Mouse (Mus musculus) left cerebral cortex, adult 8-10 months (tissue): ENCODE results near the gene Atp6ap1. TPM values are rescaled to one million over a fixed set of nuclear protein-coding genes. Genes with fewer than 3 reads are reported as not detected.

Experiments used
- DNase-seq, 2 experiments: peaks; one replicate each; pipeline ENCODE4 v3.0.0; 2022; ENCODE audit warnings: low spot score in 2 of 2
- microRNA-seq, 2 experiments: library from miRNA; unstranded; fragments of <30 nt; microRNA quantifications; one replicate each; pipeline ENCODE4 v1.2.0; 2022
- total RNA-seq, 4 experiments: library from RNA; stranded (reverse); gene quantifications; 2 replicates each; pipeline ENCODE4 v1.2.4; 2022

Gene Atp6ap1
- total RNA-seq, 4 experiments from 2014 or later, result 362 to 373 (median 369) TPM

- DNase-seq, result no peak
Measured at GRCm38 (mm10) chrX:74299721-74300120, 2.8 kb downstream of the Atp6ap1 start.

GRCm38 (mm10) chrX:74304867-74305700 is 8.2 kb downstream of the Atp6ap1 start, which contains the start of gene Gdi1:
Gdi1 (plus strand) TSS chrX:74304998.
- DNase-seq, result peak in 1 of 2 experiments; percentile 33

- DNase-seq, result peak; percentile 66 to 88
Measured at GRCm38 (mm10) chrX:74312540-74313464, 15.9 kb downstream of the Atp6ap1 start, which contains the start of gene Fam50a. Fam50a (plus strand) TSS chrX:74313033.

- DNase-seq, result peak; percentile 26 to 44
Measured at GRCm38 (mm10) chrX:74328725-74329161, 31.8 kb downstream of the Atp6ap1 start, which contains the start of gene Plxna3. Plxna3 (plus strand) TSS chrX:74329066.

- no peak for DNase-seq
Measured at GRCm38 (mm10) chrX:74329215-74329671, 32.3 kb downstream of the Atp6ap1 start.

GRCm38 (mm10) chrX:74330166-74330930 is 33.5 kb downstream of the Atp6ap1 start:
- no peak for DNase-seq

- DNase-seq, result no peak
Measured at GRCm38 (mm10) chrX:74352645-74353466, 56.0 kb downstream of the Atp6ap1 start.

GRCm38 (mm10) chrX:74353467-74353770 is 56.5 kb downstream of the Atp6ap1 start, which contains the start of gene Lage3:
Lage3 (minus strand) TSS chrX:74353618.
- peak; percentile 45 to 66 for DNase-seq

Small RNA genes lying within 50 kb of the gene (microRNA-seq; reads per million reads assigned to microRNA genes)
- gene Mir7091 (0 reads per million in 2 experiments), gene Mir7092 (0 reads per million in 2 experiments)

Other genes with a start within 250 kb of the Atp6ap1 start
- gene Opn1mw, start 169.6 kb upstream of the Atp6ap1 start, total RNA-seq, result 1 to 10 TPM in 1 of 4 experiments, under 1 TPM in 1, not detected in 2; 0.59 to 2.5 TPM
- 10 to 100 TPM; 87.7 to 95.0 (median 90.3) TPM for gene Mecp2, start 161.7 kb upstream of the Atp6ap1 start, total RNA-seq
- not detected for gene Tex28, start 129.3 kb upstream of the Atp6ap1 start, total RNA-seq
- not detected for gene Tktl1, start 119.8 kb upstream of the Atp6ap1 start, total RNA-seq
- 10 to 100 TPM; 48.4 to 70.4 (median 61.4) TPM for gene Flna, start 47.3 kb upstream of the Atp6ap1 start, total RNA-seq
- 10 to 100 TPM; 33.5 to 39.5 (median 38.8) TPM for gene Emd, start 42.4 kb upstream of the Atp6ap1 start, total RNA-seq
- gene Rpl10, start 26.3 kb upstream of the Atp6ap1 start, total RNA-seq, result 100 to 1,000 TPM; 134 to 270 (median 185) TPM
- gene Taz, start 15.2 kb upstream of the Atp6ap1 start, total RNA-seq, result 10 to 100 TPM; 60.9 to 67.1 (median 63.8) TPM
- 1 to 10 TPM; 1.8 to 5.0 (median 3.1) TPM for gene Dnase1l1, start 14.8 kb upstream of the Atp6ap1 start, total RNA-seq
- gene Gdi1, start 7.9 kb downstream of the Atp6ap1 start, total RNA-seq, result 100 to 1,000 TPM; 615 to 673 (median 650) TPM
- gene Fam50a, start 15.9 kb downstream of the Atp6ap1 start, total RNA-seq, result 10 to 100 TPM; 31.3 to 37.6 (median 33.6) TPM
- 10 to 100 TPM; 21.6 to 29.4 (median 25.8) TPM for gene Plxna3, start 32.0 kb downstream of the Atp6ap1 start, total RNA-seq
- gene Lage3, start 56.5 kb downstream of the Atp6ap1 start, total RNA-seq, result 10 to 100 TPM; 22.3 to 28.7 (median 25.7) TPM
- 10 to 100 TPM; 62.8 to 70.3 (median 68.1) TPM for gene Ubl4a, start 76.1 kb downstream of the Atp6ap1 start, total RNA-seq
- 1 to 10 TPM; 2.8 to 4.5 (median 3.7) TPM for gene Slc10a3, start 76.3 kb downstream of the Atp6ap1 start, total RNA-seq
- 10 to 100 TPM; 16.8 to 29.9 (median 20.9) TPM for gene Fam3a, start 96.2 kb downstream of the Atp6ap1 start, total RNA-seq
- 10 to 100 TPM; 47.2 to 59.1 (median 51.5) TPM for gene Ikbkg, start 96.2 kb downstream of the Atp6ap1 start, total RNA-seq
- gene G6pdx, start 132.1 kb downstream of the Atp6ap1 start, total RNA-seq, result 10 to 100 TPM; 32.6 to 42.0 (median 37.0) TPM
- not detected for gene Gm6880, start 184.3 kb downstream of the Atp6ap1 start, total RNA-seq